Mouse (Mus musculus) kidney, postnatal 4 days (tissue): ENCODE results near the gene Hnrnpc.
"Not testable (repeated sequence)": the region's sequence is repeated elsewhere in the genome, so short reads cannot be mapped to it uniquely, and the experiment has no call there.

Experiments used
- DNase-seq, 2 experiments: peaks; one replicate each; pipeline ENCODE4 v3.0.0; 2021; ENCODE audit warnings: mixed read lengths in 2 of 2

Gene Hnrnpc

DNA sequence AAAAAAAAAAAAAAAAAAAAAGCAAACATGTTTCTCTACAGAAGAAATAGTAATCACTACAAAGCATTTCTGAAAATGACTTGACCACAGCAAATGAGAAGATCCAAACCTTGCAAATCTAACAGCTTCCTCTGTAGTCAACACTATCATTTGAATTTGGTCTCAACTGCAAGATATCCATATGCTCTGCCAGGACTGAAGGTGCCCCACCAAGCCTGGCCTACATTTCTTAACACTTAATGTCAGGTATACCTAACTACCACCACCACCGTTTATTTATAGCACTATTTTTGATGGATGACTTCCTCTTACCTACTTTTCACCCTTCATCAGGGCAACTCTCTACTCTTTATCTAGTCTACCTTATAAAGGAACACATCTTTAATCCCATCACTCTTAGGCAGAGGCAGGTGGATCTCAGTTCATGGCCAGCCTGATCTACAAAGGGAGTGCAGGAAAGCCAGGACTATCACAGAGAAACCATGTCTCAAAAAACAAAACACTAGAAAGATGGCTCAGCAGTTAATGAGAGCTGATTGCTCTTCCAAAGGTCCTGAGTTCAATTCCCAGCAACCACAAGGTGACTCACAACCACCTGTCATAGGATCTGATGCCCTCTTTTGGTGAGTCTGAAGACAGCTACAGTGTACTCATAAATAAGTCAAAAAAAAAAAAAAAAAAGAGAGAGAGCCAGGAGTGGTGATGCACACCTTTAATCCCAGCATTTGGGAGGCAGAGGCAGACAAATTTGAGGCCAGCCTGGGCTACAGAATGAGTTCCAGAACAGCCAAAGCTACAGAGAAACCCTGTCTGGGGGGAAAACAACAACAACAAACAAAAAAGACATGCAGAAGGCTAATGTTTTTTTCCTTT, 2.3 kb downstream of the Hnrnpc start:
- no peak for DNase-seq

DNA sequence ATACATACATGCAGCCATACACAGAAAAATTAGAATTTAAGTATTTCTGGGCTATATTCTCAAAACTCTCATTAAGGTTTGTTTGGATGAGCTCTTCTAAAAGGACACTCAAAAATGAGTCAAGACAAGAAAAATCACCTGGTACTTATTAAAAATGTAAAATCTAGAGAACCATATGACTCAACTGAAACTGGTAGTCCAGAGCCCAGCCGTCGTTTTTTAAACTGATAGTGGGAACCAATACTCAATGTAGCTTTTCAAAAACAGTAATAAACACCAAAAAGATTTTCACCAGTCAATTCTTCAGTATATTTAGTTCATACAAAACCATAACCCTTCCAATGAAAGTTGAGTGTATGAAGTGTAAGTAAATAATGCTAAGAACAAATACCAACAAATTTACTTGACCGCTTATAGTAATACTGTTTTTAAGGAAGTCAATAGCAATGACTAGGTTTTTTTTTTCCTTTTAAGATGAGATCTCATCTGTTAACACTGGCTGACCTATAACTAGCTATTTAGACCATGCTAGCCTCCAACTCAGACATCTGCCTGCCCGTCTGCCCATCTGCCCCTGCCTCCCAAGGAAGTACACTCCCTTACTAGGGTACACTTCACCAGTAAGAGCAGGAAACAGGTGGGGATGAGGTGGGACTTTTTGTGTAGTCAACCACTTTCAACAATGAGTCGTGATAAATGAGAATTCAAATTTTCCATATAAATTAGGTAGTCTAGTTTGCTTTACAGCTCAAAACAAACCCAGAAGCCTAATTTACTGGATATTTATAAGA, 3.5 kb downstream of the Hnrnpc start:
- DNase-seq, result no peak

DNA sequence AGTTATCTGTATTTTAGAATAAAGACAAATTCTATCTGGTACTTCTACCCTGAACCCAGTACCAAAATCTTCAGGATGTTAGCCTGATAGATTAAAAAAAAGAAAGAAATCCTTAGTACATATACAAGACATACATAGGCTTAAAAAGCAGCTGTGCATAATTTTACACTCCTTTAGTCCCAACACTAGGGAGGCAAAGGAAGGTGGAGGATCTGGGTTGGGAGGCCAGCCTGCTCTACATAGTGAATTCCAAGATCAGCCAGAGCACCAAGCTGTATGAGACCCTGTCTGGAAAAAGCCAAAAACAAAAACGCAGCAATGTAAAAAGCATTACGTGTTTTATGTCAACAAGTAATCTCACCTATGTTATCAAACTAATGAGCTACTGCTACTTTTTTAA, 4.3 kb downstream of the Hnrnpc start:
- DNase-seq, result no peak

DNA sequence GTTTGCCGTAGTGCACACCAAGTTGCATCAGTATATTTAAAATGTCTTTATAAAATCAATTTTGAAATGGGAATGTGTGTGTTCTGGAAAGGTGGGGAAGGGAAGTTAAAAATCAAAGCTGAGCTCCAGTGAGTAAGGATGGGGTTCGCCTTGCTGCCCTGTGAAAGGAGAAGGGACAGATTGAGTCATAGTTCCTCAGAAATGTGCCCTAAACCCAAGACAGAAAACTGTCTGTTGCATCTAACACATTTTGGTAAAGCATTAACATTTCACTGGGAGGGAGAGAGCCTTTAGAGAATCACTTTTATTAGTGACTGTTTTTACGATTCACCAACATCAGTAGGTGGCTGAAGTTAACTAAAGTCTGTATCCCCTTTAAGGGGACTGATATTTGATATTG, 5.4 kb downstream of the Hnrnpc start:
- not testable (repeated sequence) for DNase-seq

DNA sequence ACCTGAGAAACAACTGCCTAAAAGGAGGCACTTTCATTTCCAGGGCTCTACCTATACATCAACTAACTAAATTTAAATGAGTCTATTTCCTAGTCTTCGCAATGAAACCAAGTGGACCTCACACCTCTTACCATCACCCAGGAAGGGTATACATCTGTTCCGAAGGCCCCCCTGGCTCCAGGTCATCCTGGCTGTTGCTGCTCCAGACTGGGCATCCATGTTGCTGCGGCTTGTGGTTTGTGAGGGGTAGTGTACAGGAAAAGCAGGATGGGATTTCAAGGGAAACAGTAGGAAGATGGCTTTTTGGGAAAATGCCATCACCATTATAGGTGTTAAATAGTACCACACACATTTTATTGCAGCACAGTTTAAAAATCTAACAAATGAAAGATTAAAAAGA, 6.6 kb downstream of the Hnrnpc start:
- DNase-seq, result not testable (repeated sequence)

DNA sequence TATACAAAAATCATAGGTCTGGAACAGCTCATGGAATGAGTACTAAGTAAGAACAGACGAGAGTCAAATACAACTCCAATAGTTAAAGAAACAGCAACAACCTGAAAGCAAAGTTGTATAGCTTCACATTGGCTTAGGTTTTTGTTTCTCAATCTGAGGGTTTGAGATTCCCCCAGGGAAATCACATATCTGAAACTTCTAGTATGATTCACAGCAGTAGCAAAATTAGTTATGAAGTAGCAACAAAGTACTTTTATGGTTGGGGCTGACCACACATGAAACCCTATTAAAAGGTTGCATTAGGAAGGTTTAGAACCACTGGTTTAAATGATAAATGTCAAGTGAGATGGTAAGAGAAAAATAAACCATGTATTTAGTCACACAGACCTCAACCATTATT, 9.3 kb downstream of the Hnrnpc start:
- DNase-seq, result no peak

DNA sequence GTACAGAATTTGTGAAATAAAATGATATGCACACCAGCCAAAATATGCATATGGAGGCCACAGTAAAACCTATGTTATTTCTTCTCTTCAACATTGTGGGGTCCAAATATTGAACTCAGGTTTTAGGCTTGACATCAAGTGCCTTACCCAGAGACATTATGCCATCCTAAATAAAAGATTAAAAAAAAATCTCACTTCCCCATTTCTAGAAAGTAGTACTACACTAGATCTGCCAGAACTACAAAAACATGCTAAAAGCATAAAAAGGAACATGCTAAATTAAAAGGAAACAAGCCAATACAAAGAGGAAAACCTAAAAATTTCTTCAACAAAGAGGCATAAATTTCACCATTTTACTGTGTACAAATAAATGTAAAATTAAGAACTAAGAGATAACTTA, 20.7 kb downstream of the Hnrnpc start:
- no peak for DNase-seq

DNA sequence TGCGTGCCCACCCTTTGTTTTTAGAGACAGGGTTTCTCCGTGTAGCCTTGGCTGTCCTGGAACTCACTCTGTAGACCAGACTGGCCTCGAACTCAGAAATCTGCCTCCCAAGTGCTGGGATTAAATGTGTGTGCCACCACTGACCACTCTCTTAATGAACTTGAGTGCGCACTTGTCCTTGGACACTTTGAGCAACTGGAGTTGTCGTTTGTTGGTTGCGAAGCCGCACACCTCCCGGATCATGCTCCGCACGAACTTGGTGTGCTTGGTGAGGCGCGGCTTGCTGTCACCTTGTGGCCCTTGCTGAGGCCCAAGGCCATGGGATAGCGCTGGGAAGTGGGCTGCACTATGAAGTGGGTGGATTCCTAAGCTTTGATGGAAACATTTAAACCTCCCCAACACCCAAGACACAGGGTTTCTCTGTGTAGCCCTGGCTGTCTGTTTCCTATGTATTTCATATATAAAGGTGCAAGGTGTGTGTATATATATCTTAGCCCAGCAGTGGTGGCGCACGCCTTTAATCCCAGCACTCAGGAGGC, 32.2 kb downstream of the Hnrnpc start:
- DNase-seq, result peak in 1 of 2 experiments; percentile 13

DNA sequence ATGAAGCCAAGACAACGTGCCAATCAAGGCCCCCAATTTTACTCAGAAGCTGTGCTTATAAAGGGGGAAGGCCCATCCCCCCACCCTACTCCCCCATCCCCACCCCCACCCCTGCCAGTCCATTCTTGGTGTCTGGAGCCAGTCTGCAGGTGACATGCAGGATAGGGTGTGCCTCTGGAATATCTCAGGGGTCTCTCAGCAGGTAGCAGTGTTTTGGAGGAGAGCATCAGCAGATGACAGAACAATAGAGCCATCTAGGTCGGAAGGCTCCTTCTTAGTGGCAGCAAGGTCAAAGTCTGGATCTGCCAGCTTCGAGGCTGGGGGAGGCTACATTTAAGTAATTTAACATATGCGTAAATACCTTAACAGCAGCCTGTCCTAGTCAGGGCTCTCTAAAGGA, 37.7 kb downstream of the Hnrnpc start:
- DNase-seq, result no peak

DNA sequence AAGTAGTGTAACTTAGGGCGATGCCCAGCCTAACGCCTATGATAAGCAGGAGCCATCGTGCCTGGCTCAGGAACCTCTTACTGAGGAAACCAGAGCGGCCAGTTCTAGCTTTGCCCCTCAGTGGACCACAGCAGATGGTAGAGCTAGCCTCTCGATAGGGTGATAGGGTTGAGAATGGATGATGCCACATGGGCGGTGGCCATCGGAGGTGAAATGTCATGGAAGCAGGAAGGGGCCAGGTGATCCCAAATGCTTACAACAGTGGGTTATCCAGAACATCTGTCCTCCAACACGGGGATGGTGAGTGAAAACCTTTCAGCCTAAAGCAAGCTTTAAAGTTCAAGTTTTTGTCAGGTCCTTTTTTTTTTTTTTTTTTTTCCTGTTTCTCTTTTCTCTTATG, 42.0 kb downstream of the Hnrnpc start:
- no peak for DNase-seq

DNA sequence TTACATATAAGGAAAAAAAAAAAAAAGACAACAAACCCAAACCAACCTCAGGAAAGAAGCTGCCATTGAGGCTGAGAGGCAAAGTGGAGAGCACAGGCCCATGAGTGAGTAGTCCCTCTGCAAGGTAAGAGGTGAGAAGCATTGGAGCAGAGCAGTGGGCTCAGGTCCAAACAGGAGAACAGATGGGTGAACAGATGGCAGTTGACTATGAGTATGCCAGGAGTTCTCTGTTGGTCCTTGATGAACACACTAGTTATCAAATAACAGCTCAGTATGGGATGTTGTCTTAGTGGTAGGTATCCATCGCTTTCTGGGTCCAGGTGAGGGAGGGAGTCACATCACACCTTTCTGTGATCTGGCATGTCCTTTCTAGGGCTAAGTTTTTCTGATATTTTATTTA, 43.0 kb downstream of the Hnrnpc start:
- no peak for DNase-seq

DNA sequence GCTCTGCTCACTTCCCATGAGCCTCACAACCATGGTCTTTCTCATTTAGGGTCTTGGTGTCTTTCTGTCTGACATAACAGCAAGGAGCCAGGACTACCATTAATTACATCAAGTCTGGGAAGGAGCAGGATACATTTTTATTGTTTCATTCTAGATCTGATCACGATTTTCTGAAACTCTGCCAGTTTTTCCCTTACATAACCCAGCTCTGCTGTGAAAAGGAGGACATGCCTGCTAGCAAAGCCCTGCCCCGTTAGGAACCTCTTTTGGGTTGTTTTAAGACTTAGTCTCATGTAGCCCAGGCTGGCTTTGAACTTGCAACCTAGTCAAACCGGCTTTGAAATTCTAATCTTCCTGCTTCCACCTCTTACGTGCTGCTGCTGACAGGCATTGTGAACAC, 43.8 kb downstream of the Hnrnpc start:
- DNase-seq, result no peak

DNA sequence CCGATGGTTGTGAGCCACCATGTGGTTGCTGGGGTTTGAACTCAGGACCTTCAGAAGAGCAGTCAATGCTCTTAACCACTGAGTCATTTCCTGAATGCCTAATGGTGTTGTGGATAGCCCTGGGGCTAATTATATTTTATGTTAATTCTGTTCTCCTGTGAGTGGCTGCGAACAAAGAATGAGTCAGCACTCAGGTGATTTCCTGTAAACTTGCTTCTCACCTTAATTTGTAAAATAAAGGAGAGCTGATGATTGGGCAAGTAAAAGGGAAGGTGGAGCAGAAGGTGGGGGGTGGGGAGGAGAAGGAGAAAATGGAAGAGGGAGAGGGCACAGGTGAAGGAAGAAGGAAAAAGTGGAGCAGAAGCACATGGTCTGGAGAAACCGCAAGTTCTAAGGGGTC, 51.1 kb downstream of the Hnrnpc start:
- DNase-seq, result not testable (repeated sequence)

DNA sequence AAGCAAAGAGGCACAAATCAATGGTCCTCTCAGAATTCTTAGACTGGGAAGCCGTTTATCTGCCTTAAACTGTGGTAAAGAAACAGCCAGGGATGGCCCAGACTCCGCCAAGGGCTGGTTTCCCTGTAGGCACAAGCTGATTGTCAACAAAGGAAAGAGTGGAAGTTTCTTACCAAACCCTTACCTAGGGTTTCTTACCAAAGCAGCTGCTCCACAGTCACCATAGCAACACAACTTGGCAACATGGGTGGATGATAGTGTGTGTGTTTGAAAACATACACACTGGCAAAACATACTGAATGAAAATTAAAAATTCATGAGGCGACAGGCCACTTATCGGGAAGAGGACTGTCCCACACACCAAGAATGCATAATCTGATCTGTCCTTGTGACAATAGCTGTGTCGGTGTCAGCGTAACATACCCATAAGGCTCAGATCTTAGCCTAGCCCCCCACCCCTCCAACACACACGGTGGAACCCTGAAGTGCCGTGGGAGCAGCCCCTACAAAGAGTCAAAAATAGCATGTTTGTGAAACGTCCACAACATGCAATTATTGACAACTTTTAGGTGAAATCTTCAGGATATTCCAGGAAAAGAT, 57.8 kb downstream of the Hnrnpc start:
- no peak for DNase-seq

DNA sequence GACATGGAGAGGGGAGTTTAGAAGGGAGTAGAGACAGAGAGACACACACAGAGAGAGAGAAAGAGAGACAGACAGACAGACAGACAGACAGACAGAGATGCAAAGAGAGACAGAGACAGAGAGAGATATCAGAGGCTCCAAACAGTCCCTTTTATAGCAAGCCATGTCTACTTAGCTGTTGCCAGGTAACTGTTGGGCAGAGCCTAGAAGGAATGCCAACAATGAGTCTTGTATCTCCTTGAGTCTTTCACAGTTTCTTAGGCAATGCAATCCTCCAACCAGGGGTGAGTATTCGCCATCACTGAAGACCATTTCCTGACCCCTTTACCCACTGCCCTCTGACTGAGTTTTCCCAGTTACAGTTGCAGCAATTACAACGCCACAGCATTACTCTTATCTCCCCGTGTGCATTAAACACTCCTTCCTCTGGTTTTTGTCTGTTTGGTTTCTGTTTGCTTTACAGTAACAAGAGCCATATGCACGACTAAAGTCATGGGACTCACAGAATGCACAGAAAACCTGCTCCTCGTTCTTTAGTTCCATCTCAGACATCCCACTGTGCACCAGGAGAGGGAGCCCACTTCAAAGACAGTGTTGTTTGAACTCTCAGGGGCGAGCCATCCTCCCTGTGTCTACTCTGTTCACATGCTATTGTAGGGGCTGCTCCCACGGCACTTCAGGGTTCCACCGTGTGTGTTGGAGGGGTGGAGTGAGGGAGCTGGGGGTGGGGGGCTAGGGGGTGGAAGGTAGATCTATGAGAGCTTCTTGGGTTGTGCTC, 58.7 kb downstream of the Hnrnpc start:
- peak; percentile 63 to 66 for DNase-seq

DNA sequence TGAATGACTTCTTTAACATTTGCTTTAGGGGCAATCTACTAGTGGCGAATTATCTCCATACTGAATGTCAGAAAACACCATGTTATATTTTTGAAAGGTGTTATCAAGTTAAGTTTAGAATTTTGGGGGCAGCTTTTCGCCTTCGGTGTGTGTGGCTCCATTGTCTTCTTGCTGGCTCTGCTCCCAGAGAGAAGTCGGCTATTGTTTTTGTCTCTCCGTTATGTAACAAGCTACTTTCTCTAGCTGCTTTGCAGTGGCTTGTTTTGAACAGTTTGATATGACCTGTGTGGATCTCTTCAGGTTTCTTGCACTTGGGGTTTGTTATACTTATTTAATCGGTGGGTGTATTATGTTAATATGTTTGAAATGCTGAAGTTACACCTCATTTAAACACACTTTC, 60.4 kb downstream of the Hnrnpc start:
- no peak for DNase-seq

DNA sequence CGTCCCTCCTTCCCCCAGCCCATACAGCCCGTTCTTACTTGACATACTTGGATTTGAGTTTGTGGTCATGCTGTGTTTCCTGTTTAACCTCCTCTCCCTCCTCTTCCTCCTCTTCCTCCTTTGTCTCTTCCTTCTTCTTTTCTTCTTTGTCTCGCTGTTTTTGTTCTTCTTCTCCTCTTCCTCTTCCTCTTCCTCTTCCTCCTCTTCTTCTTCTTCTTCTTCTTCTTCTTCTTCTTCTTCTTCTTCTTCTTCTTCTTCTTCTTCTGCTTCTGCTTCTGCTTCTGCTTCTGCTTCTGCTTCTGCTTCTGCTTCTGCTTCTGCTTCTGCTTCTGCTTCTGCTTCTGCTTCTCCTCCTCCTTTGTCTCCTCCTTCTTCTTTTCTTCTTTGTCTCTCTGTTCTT, 61.5 kb downstream of the Hnrnpc start, which contains the start of gene Olfr221:
TSS of gene Olfr221 (minus strand) at position 101 of the 400 bp plus-strand sequence.
- DNase-seq, result not testable (repeated sequence)

DNA sequence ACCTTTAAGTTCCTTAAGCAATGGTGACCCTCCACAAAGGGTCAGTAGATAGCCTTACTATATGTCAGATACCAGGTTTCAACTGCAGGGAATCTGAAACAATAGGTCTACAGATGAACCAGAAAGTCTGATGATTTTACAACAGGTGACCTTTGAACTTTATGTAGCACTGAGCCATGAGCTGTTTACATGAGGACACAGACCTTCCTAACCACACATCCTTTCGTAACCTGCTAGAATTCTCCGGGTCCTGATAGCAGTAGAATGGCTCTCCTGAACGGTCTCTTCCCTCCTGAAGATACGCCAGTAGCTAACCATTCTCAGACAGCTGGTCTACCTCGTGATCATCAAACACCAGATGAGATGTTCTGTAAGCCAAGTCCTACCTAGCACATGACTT, 64.5 kb downstream of the Hnrnpc start:
- DNase-seq, result no peak

DNA sequence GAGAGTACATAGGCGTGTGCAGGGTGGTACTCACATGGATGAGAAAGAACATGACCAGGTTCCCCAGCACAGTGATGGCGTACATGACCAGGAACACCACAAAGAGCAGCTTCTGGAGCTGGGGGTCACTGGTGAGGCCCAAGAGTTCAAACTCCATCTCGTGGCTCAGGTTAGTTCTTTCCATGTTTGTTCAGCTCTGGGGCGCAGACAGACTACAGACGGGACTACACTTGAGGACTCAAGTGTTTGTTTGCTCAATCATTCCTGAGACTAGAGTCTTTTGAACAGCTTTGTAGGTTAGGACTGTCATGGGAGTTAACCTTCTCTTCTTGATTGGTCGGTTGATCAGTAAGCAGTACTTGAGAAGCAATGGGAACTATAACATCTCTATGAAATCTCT, 67.9 kb downstream of the Hnrnpc start:
- no peak for DNase-seq

DNA sequence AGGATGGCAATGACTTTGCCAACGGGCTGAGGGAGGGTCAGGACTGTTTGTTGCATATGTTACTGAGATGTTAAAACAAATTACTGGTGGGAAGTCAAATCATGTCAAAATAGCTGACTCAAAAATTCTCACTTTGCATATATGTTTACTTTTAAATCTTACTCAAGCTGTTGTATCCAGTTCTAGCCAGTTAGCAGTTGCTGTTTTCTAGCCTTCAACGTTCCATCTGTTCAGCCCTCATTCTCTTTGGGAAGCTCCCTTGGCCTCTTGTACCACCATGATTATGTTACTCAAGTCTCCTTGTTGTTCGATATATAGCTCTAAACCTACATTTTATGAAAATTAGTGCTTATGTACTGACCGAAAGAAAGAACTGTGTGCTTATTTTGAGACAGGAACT, 77.5 kb downstream of the Hnrnpc start:
- DNase-seq, result no peak

DNA sequence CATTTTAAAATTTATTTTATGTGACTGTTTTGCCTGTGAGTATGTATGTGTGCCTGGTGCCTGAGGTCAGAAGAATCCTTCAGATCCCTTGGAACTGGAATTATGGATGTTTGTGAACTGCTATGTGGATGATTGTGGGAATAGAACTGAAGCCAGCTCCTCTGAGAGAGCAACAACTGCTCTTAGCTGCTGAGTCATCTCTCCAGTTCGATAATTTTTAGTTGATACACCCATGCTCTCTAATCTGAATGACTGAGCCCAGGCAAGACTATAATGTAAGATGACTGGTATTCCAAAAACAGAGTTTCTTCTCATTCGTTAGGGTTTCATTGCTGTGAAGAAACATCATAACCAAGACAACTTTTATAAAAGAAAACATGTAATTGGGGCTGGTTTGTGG, 79.7 kb downstream of the Hnrnpc start:
- no peak for DNase-seq
